Mouse (Mus musculus) hindbrain, postnatal 0 days (tissue): ENCODE results near the gene B4galt4. TPM values are rescaled to one million over a fixed set of nuclear protein-coding genes. Genes with fewer than 3 reads are reported as not detected.

ENCODE experiments used
- ATAC-seq: fragments of 200-750 bp; cut with Nextera tagmentation; 2 replicates; pipeline ENCODE4 v1.8.0; 2017; ENCODE audit warnings: mild to moderate bottlenecking, moderate TSS enrichment, moderate library complexity
- DNase-seq: peaks from one replicate; pipeline ENCODE4 v3.0.0-alpha.2; 2015; ENCODE audit warnings: low spot score
- H3K27ac ChIP-seq: fragments of 300-500 bp; sonication (generic); 2 replicates; pipeline ENCODE4 v1.5.1; 2014; ENCODE audit warnings: mild to moderate bottlenecking
- H3K27me3 ChIP-seq: fragments of 300-500 bp; sonication (generic); 2 replicates; pipeline ENCODE4 v1.6.1; 2014; ENCODE audit warnings: low read length, mixed read lengths; ENCODE audit not compliant: insufficient read depth
- H3K36me3 ChIP-seq: fragments of 300-500 bp; sonication (generic); 2 replicates; pipeline ENCODE4 v1.6.1; 2014; ENCODE audit warnings: low read length, mixed read lengths; ENCODE audit not compliant: insufficient read depth
- H3K4me1 ChIP-seq: fragments of 300-500 bp; sonication (generic); 2 replicates; pipeline ENCODE4 v1.6.1; 2014; ENCODE audit warnings: antibody characterized with exemption, low read length, mixed read lengths; ENCODE audit not compliant: insufficient read depth
- H3K4me2 ChIP-seq: fragments of 300-500 bp; sonication (generic); 2 replicates; pipeline ENCODE4 v1.6.1; 2014; ENCODE audit warnings: low read depth, mild to moderate bottlenecking, low read length, moderate library complexity, mixed read lengths
- H3K4me3 ChIP-seq: fragments of 300-500 bp; sonication (generic); 2 replicates; pipeline ENCODE4 v1.5.1; 2014; ENCODE audit warnings: low read length
- H3K9ac ChIP-seq: fragments of 300-500 bp; sonication (generic); replicated peaks from 2 replicates; pipeline ENCODE4 v1.6.1; 2014; ENCODE audit warnings: mild to moderate bottlenecking, low read length, moderate library complexity, mixed read lengths
- H3K9me3 ChIP-seq: fragments of 300-500 bp; sonication (generic); 2 replicates; pipeline ENCODE4 v1.6.1; 2016; ENCODE audit warnings: low read length, mixed read lengths
- CTCF ChIP-seq: IDR thresholded peaks from 2 replicates; pipeline ENCODE4 v1.5.1; 2016; ENCODE audit warnings: antibody characterized with exemption, control low read depth, low read depth
- WGBS: fragments of 180-500 bp; shearing (Covaris S2); extraction: QIAGEN DNeasy Blood & Tissue Kit; methylation state at CpG from one replicate; pipeline ENCODE4 v1.1.7; 2014; 5-methylcytosine and 5-hydroxymethylcytosine counted together
- polyA plus RNA-seq: library from polyadenylated mRNA; unstranded; fragments of >200 nt; fragmentation: Nextera tagmentation; extraction: Ambion mirVana; gene quantifications from 2 replicates; pipeline ENCODE4 v1.2.1, GENCODE M21; 2015
- total RNA-seq: library from RNA; depleted of rRNA; stranded (reverse); fragments of >200 nt; gene quantifications from 2 replicates; pipeline ENCODE4 v1.2.3, GENCODE M21; 2014

Gene B4galt4
- total and polyA plus RNA-seq, 2 experiments from 2014 or later: 25.8 to 30.2 TPM

GRCm38 (mm10) chr16:38767761-38768160 is 25.7 kb downstream of the B4galt4 start:
- DNase-seq (no peak), ATAC-seq (no peak)
- Histone ChIP-seq H3K27me3 (no peaks in the 10 kb centered on the region), H3K4me1 (no peaks in the 10 kb centered on the region), H3K36me3 (peaks cover 30% of the 10 kb centered on the region), H3K9ac (no peak overlapping the region), H3K4me3 (no peak overlapping the region), H3K9me3 (no peaks in the 10 kb centered on the region), H3K4me2 (no peak overlapping the region), H3K27ac (no peak overlapping the region)
- TF ChIP-seq CTCF: no peak
- 62% methylated on average over 8 of the region's 8 CpGs for WGBS

GRCm38 (mm10) chr16:38768386-38768785 is 26.3 kb downstream of the B4galt4 start:
- peaks cover 23% of the 10 kb centered on the region for H3K36me3 ChIP-seq
- H3K9me3 ChIP-seq: no peaks in the 10 kb centered on the region
- DNase-seq (no peak), ATAC-seq (no peak)
- H3K4me1 ChIP-seq: no peaks in the 10 kb centered on the region; the same call in 1 of the 2 replicates
- no peak overlapping the region for H3K27ac ChIP-seq
- H3K4me3 ChIP-seq: no peak overlapping the region
- H3K27me3 ChIP-seq: no peaks in the 10 kb centered on the region
- no peak overlapping the region for H3K4me2 ChIP-seq
- H3K9ac ChIP-seq: no peak overlapping the region
- TF ChIP-seq CTCF: no peak
- WGBS: 93% methylated on average over 8 of the region's 8 CpGs

GRCm38 (mm10) chr16:38769529-38769928 is 27.5 kb downstream of the B4galt4 start:
- Histone ChIP-seq H3K4me1 (no peaks in the 10 kb centered on the region; the same call in 1 of the 2 replicates), H3K4me3 (no peak overlapping the region), H3K9me3 (no peaks in the 10 kb centered on the region), H3K4me2 (no peak overlapping the region), H3K9ac (no peak overlapping the region), H3K36me3 (peaks cover 20% of the 10 kb centered on the region), H3K27me3 (no peaks in the 10 kb centered on the region), H3K27ac (no peak overlapping the region)
- WGBS: 91% methylated on average over 9 of the region's 9 CpGs
- DNase-seq (no peak), ATAC-seq (no peak)
- no peak for TF ChIP-seq CTCF

- H3K9ac ChIP-seq: no peak overlapping the region
- peaks cover 20% of the 10 kb centered on the region for H3K36me3 ChIP-seq
- TF ChIP-seq CTCF: no peak
- no peaks in the 10 kb centered on the region for H3K27me3 ChIP-seq
- 96% methylated on average over 6 of the region's 6 CpGs for WGBS
- H3K4me3 ChIP-seq: no peak overlapping the region
- no peak overlapping the region for H3K27ac ChIP-seq
- no peak for ATAC-seq
- DNase-seq: no peak
- no peaks in the 10 kb centered on the region; the same call in 1 of the 2 replicates for H3K4me1 ChIP-seq
- no peak overlapping the region for H3K4me2 ChIP-seq
- no peaks in the 10 kb centered on the region for H3K9me3 ChIP-seq
Measured at GRCm38 (mm10) chr16:38771145-38771544, 29.1 kb downstream of the B4galt4 start.

GRCm38 (mm10) chr16:38772906-38773496 is 30.9 kb downstream of the B4galt4 start:
- Histone ChIP-seq H3K27ac (no peak overlapping the region), H3K9me3 (no peaks in the 10 kb centered on the region), H3K4me2 (no peak overlapping the region), H3K4me1 (no peaks in the 10 kb centered on the region; the same call in 1 of the 2 replicates), H3K4me3 (no peak overlapping the region), H3K27me3 (no peaks in the 10 kb centered on the region), H3K9ac (no peak overlapping the region), H3K36me3 (peaks cover 6% of the 10 kb centered on the region)
- WGBS: 47% methylated on average over 12 of the region's 12 CpGs
- ATAC-seq: no peak
- DNase-seq: no peak
- no peak for TF ChIP-seq CTCF

- TF ChIP-seq CTCF: no peak
- Histone ChIP-seq H3K27me3 (no peaks in the 10 kb centered on the region), H3K9ac (no peak overlapping the region), H3K9me3 (no peaks in the 10 kb centered on the region), H3K4me2 (no peak overlapping the region), H3K4me1 (no peaks in the 10 kb centered on the region; the same call in 1 of the 2 replicates), H3K36me3 (no peaks in the 10 kb centered on the region), H3K27ac (no peak overlapping the region), H3K4me3 (no peak overlapping the region)
- ATAC-seq (no peak), DNase-seq (no peak)
- WGBS: 57% methylated on average over 7 of the region's 7 CpGs
Measured at GRCm38 (mm10) chr16:38774964-38775746, 33.1 kb downstream of the B4galt4 start.

- no peak for ATAC-seq
- H3K4me3 ChIP-seq: no peak overlapping the region
- H3K36me3 ChIP-seq: no peaks in the 10 kb centered on the region
- H3K27ac ChIP-seq: no peak overlapping the region
- no peak for DNase-seq
- no peak for TF ChIP-seq CTCF
- H3K27me3 ChIP-seq: no peaks in the 10 kb centered on the region
- no peak overlapping the region for H3K9ac ChIP-seq
- 60% methylated on average over 6 of the region's 6 CpGs for WGBS
- H3K9me3 ChIP-seq: no peaks in the 10 kb centered on the region
- no peak overlapping the region for H3K4me2 ChIP-seq
- no peaks in the 10 kb centered on the region; the same call in 1 of the 2 replicates for H3K4me1 ChIP-seq
Measured at GRCm38 (mm10) chr16:38776342-38776741, 34.3 kb downstream of the B4galt4 start.
